Mouse (Mus musculus): ENCODE measurements around the gene Lonp2. TPM values are rescaled to one million over a fixed set of nuclear protein-coding genes. Genes with fewer than 3 reads are reported as not detected.

Lonp2 gene
- polyA plus RNA-seq, 1 experiment from 2014 or later, result 50.3 TPM

- Histone ChIP-seq H3K4me2 (no peak overlapping the region), H3K9me3 (ENCODE audit: control insufficient read depth, low read length) (no peaks in the 10 kb centered on the region)
- ATAC-seq (replicated peaks; ENCODE audit: low FRiP score), result no peak
These were observed 62.8 kb downstream of the Lonp2 start for GRCm38 (mm10) chr8:86686629-86687028.

GRCm38 (mm10) chr8:86692107-86692506 lies 68.3 kb downstream of the Lonp2 start:
- Histone ChIP-seq H3K4me3 (ENCODE audit: low read depth, low read length) (no peak overlapping the region), H3K9me3 (ENCODE audit: control insufficient read depth, low read length) (no peaks in the 10 kb centered on the region), H3K36me3 (ENCODE audit: control insufficient read depth, insufficient read depth, low read length) (no peaks in the 10 kb centered on the region), H3K4me1 (replicated peaks; ENCODE audit: control insufficient read depth, insufficient read depth, low read length) (no peaks in the 10 kb centered on the region), H3K4me2 (no peak overlapping the region), H3K27me3 (replicated peaks; ENCODE audit: control insufficient read depth, insufficient read depth, low read length) (no peaks in the 10 kb centered on the region), H3K9ac (ENCODE audit: low read depth, low read length) (no peak overlapping the region), H3K27ac (ENCODE audit: low read depth, low read length) (no peak overlapping the region)
- no peak for ATAC-seq (replicated peaks; ENCODE audit: low FRiP score)
- 96% methylated on average over 1 of the region's 1 CpGs for whole genome bisulfite sequencing
- no peak for DNase-seq (ENCODE audit: low spot score)

More at GRCm38 (mm10) chr8:86686629-86687028, 62.8 kb downstream of the Lonp2 start:
- WGBS, result 69% methylated on average over 3 of the region's 3 CpGs
- Histone ChIP-seq H3K4me3 (ENCODE audit: low read depth, low read length) (no peak overlapping the region), H3K36me3 (ENCODE audit: control insufficient read depth, insufficient read depth, low read length) (no peaks in the 10 kb centered on the region), H3K4me1 (replicated peaks; ENCODE audit: control insufficient read depth, insufficient read depth, low read length) (no peaks in the 10 kb centered on the region), H3K27me3 (replicated peaks; ENCODE audit: control insufficient read depth, insufficient read depth, low read length) (no peaks in the 10 kb centered on the region), H3K9ac (ENCODE audit: low read depth, low read length) (no peak overlapping the region), H3K27ac (ENCODE audit: low read depth, low read length) (no peak overlapping the region)
- DNase-seq (ENCODE audit: low spot score), result no peak

GRCm38 (mm10) chr8:86694011-86694410 lies 70.2 kb downstream of the Lonp2 start:
- DNase-seq (ENCODE audit: low spot score) (no peak), ATAC-seq (replicated peaks; ENCODE audit: low FRiP score) (no peak)
- H3K27me3 ChIP-seq (replicated peaks; ENCODE audit: control insufficient read depth, insufficient read depth, low read length), result no peaks in the 10 kb centered on the region
- no peak overlapping the region for H3K27ac ChIP-seq (ENCODE audit: low read depth, low read length)
- no peak overlapping the region for H3K4me3 ChIP-seq (ENCODE audit: low read depth, low read length)
- no peaks in the 10 kb centered on the region for H3K36me3 ChIP-seq (ENCODE audit: control insufficient read depth, insufficient read depth, low read length)
- no peak overlapping the region for H3K9ac ChIP-seq (ENCODE audit: low read depth, low read length)
- H3K4me1 ChIP-seq (replicated peaks; ENCODE audit: control insufficient read depth, insufficient read depth, low read length), result no peaks in the 10 kb centered on the region
- WGBS, result 73% methylated on average over 1 of the region's 1 CpGs
- H3K9me3 ChIP-seq (ENCODE audit: control insufficient read depth, low read length), result no peaks in the 10 kb centered on the region
- no peak overlapping the region for H3K4me2 ChIP-seq

- ATAC-seq (replicated peaks; ENCODE audit: low FRiP score), result 0 out of 2 replicates have a peak, but pooled peaks have one; percentile 29
- Histone ChIP-seq H3K27ac (ENCODE audit: low read depth, low read length) (no peak overlapping the region), H3K9me3 (ENCODE audit: control insufficient read depth, low read length) (no peaks in the 10 kb centered on the region), H3K4me1 (replicated peaks; ENCODE audit: control insufficient read depth, insufficient read depth, low read length) (no peaks in the 10 kb centered on the region), H3K9ac (ENCODE audit: low read depth, low read length) (no peak overlapping the region), H3K4me2 (no peak overlapping the region), H3K4me3 (ENCODE audit: low read depth, low read length) (no peak overlapping the region), H3K27me3 (replicated peaks; ENCODE audit: control insufficient read depth, insufficient read depth, low read length) (no peaks in the 10 kb centered on the region), H3K36me3 (ENCODE audit: control insufficient read depth, insufficient read depth, low read length) (no peaks in the 10 kb centered on the region)
- no peak for DNase-seq (ENCODE audit: low spot score)
- WGBS, result 83% methylated on average over 2 of the region's 2 CpGs
These were observed 71.9 kb downstream of the Lonp2 start for GRCm38 (mm10) chr8:86695703-86696102.

- no peaks in the 10 kb centered on the region for H3K27me3 ChIP-seq (replicated peaks; ENCODE audit: control insufficient read depth, insufficient read depth, low read length)
- DNase-seq (ENCODE audit: low spot score) (no peak), ATAC-seq (replicated peaks; ENCODE audit: low FRiP score) (no peak)
- no peak overlapping the region for H3K4me2 ChIP-seq
- H3K4me3 ChIP-seq (ENCODE audit: low read depth, low read length), result no peak overlapping the region
- H3K9ac ChIP-seq (ENCODE audit: low read depth, low read length), result no peak overlapping the region
- no peaks in the 10 kb centered on the region for H3K36me3 ChIP-seq (ENCODE audit: control insufficient read depth, insufficient read depth, low read length)
- H3K4me1 ChIP-seq (replicated peaks; ENCODE audit: control insufficient read depth, insufficient read depth, low read length), result peaks cover 3% of the 10 kb centered on the region; the same call in 1 of the 2 replicates
- no peak overlapping the region for H3K27ac ChIP-seq (ENCODE audit: low read depth, low read length)
- WGBS, result 58% methylated on average over 1 of the region's 1 CpGs
- no peaks in the 10 kb centered on the region for H3K9me3 ChIP-seq (ENCODE audit: control insufficient read depth, low read length)
These were observed 75.1 kb downstream of the Lonp2 start for GRCm38 (mm10) chr8:86698811-86699421.

- Histone ChIP-seq H3K4me2 (no peak overlapping the region), H3K9me3 (ENCODE audit: control insufficient read depth, low read length) (no peaks in the 10 kb centered on the region), H3K4me1 (replicated peaks; ENCODE audit: control insufficient read depth, insufficient read depth, low read length) (peaks cover 3% of the 10 kb centered on the region; the same call in 1 of the 2 replicates), H3K27me3 (replicated peaks; ENCODE audit: control insufficient read depth, insufficient read depth, low read length) (no peaks in the 10 kb centered on the region), H3K9ac (ENCODE audit: low read depth, low read length) (no peak overlapping the region), H3K27ac (ENCODE audit: low read depth, low read length) (no peak overlapping the region), H3K36me3 (ENCODE audit: control insufficient read depth, insufficient read depth, low read length) (no peaks in the 10 kb centered on the region), H3K4me3 (ENCODE audit: low read depth, low read length) (no peak overlapping the region)
- WGBS, result 81% methylated on average over 12 of the region's 12 CpGs
- DNase-seq (ENCODE audit: low spot score), result no peak
- no peak for ATAC-seq (replicated peaks; ENCODE audit: low FRiP score)
These were observed 75.6 kb downstream of the Lonp2 start for GRCm38 (mm10) chr8:86699471-86699870.

GRCm38 (mm10) chr8:86702453-86702852 lies 78.6 kb downstream of the Lonp2 start:
- Histone ChIP-seq H3K9ac (ENCODE audit: low read depth, low read length) (no peak overlapping the region), H3K9me3 (ENCODE audit: control insufficient read depth, low read length) (no peaks in the 10 kb centered on the region), H3K27ac (ENCODE audit: low read depth, low read length) (peak overlapping the region; percentile 55; the same call in 1 of the 2 replicates), H3K4me1 (replicated peaks; ENCODE audit: control insufficient read depth, insufficient read depth, low read length) (peaks cover 13% of the 10 kb centered on the region; the same call in 1 of the 2 replicates), H3K36me3 (ENCODE audit: control insufficient read depth, insufficient read depth, low read length) (no peaks in the 10 kb centered on the region; the same call in 1 of the 2 replicates), H3K27me3 (replicated peaks; ENCODE audit: control insufficient read depth, insufficient read depth, low read length) (no peaks in the 10 kb centered on the region), H3K4me2 (no peak overlapping the region), H3K4me3 (ENCODE audit: low read depth, low read length) (no peak overlapping the region)
- whole genome bisulfite sequencing, result 67% methylated on average over 3 of the region's 3 CpGs
- DNase-seq (ENCODE audit: low spot score), result no peak
- ATAC-seq (replicated peaks; ENCODE audit: low FRiP score), result peak; percentile 78

- Histone ChIP-seq H3K27me3 (replicated peaks; ENCODE audit: control insufficient read depth, insufficient read depth, low read length) (no peaks in the 10 kb centered on the region), H3K4me3 (ENCODE audit: low read depth, low read length) (no peak overlapping the region), H3K9ac (ENCODE audit: low read depth, low read length) (no peak overlapping the region), H3K36me3 (ENCODE audit: control insufficient read depth, insufficient read depth, low read length) (no peaks in the 10 kb centered on the region; the same call in 1 of the 2 replicates), H3K9me3 (ENCODE audit: control insufficient read depth, low read length) (no peaks in the 10 kb centered on the region), H3K27ac (ENCODE audit: low read depth, low read length) (no peak overlapping the region), H3K4me2 (no peak overlapping the region), H3K4me1 (replicated peaks; ENCODE audit: control insufficient read depth, insufficient read depth, low read length) (peaks cover 23% of the 10 kb centered on the region)
- DNase-seq (ENCODE audit: low spot score), result no peak
- no peak for ATAC-seq (replicated peaks; ENCODE audit: low FRiP score)
- WGBS, result 83% methylated on average over 3 of the region's 3 CpGs
These were observed 81.5 kb downstream of the Lonp2 start for GRCm38 (mm10) chr8:86705317-86705716.

- Histone ChIP-seq H3K9me3 (ENCODE audit: control insufficient read depth, low read length) (no peaks in the 10 kb centered on the region), H3K36me3 (ENCODE audit: control insufficient read depth, insufficient read depth, low read length) (no peaks in the 10 kb centered on the region; the same call in 1 of the 2 replicates), H3K9ac (ENCODE audit: low read depth, low read length) (no peak overlapping the region), H3K4me2 (no peak overlapping the region), H3K27me3 (replicated peaks; ENCODE audit: control insufficient read depth, insufficient read depth, low read length) (no peaks in the 10 kb centered on the region), H3K4me1 (replicated peaks; ENCODE audit: control insufficient read depth, insufficient read depth, low read length) (peaks cover 23% of the 10 kb centered on the region), H3K27ac (ENCODE audit: low read depth, low read length) (peak overlapping the region; percentile 32), H3K4me3 (ENCODE audit: low read depth, low read length) (no peak overlapping the region)
- no peak for ATAC-seq (replicated peaks; ENCODE audit: low FRiP score)
- no peak for DNase-seq (ENCODE audit: low spot score)
- 63% methylated on average over 5 of the region's 5 CpGs for WGBS
These were observed 82.9 kb downstream of the Lonp2 start for GRCm38 (mm10) chr8:86706756-86707155.
